Mouse (Mus musculus) heart, embryonic 11.5 days (tissue): ENCODE measurements around the gene Rimklb. TPM values are rescaled to one million over a fixed set of nuclear protein-coding genes. Genes with fewer than 3 reads are reported as not detected.
A peak's percentile ranks its signal among the peaks of the same experiment; 100 is the strongest.
"Not testable (repeated sequence)": the region's sequence is repeated elsewhere in the genome, so short reads cannot be mapped to it uniquely, and the experiment has no call there.

ENCODE experiments used
- ATAC-seq: fragments of 200-750 bp; cut with Nextera tagmentation; replicated peaks from 2 replicates; pipeline ENCODE4 v1.8.0; 2017; ENCODE audit warnings: moderate library complexity; ENCODE audit not compliant: insufficient number of reproducible peaks, low FRiP score, low TSS enrichment
- H3K27ac ChIP-seq: fragments of 300-500 bp; sonication (generic); 2 replicates; pipeline ENCODE4 v1.5.1; 2014; ENCODE audit warnings: mild to moderate bottlenecking, low read depth, low read length
- H3K27me3 ChIP-seq: fragments of 300-500 bp; sonication (generic); 2 replicates; pipeline ENCODE4 v1.6.1; 2014; ENCODE audit warnings: mild to moderate bottlenecking, low read length, mixed read lengths; ENCODE audit not compliant: control insufficient read depth, insufficient read depth
- H3K36me3 ChIP-seq: fragments of 300-500 bp; sonication (generic); 2 replicates; pipeline ENCODE4 v1.6.1; 2014; ENCODE audit warnings: mild to moderate bottlenecking, low read length, moderate library complexity, mixed read lengths; ENCODE audit not compliant: control insufficient read depth, insufficient read depth
- H3K4me1 ChIP-seq: fragments of 300-500 bp; sonication (generic); 2 replicates; pipeline ENCODE4 v1.6.1; 2014; ENCODE audit warnings: low read length; ENCODE audit not compliant: control insufficient read depth, insufficient read depth
- H3K4me2 ChIP-seq: fragments of 300-500 bp; sonication (generic); 2 replicates; pipeline ENCODE4 v1.6.1; 2014; ENCODE audit warnings: mild to moderate bottlenecking, moderate library complexity
- H3K4me3 ChIP-seq: fragments of 300-500 bp; sonication (generic); 2 replicates; pipeline ENCODE4 v1.5.1; 2014; ENCODE audit warnings: low read depth, low read length
- H3K9ac ChIP-seq: fragments of 300-500 bp; sonication (generic); 2 replicates; pipeline ENCODE4 v1.6.1; 2014; ENCODE audit warnings: mild to moderate bottlenecking, low read depth, low read length, moderate library complexity
- H3K9me3 ChIP-seq: fragments of 300-500 bp; sonication (generic); replicated peaks from 2 replicates; pipeline ENCODE4 v1.6.1; 2016; ENCODE audit warnings: low read length; ENCODE audit not compliant: control insufficient read depth
- WGBS: fragments of 180-500 bp; shearing (Covaris S2); extraction: QIAGEN DNeasy Blood & Tissue Kit; methylation state at CpG from one replicate; pipeline ENCODE4 v1.1.7; 2014; ENCODE audit not compliant: insufficient replicate concordance; 5-methylcytosine and 5-hydroxymethylcytosine counted together
- polyA plus RNA-seq: library from polyadenylated mRNA; unstranded; fragments of >200 nt; fragmentation: Nextera tagmentation; extraction: Ambion mirVana; gene quantifications from 2 replicates; pipeline ENCODE4 v1.2.1, GENCODE M21; 2014

Gene Rimklb
- polyA plus RNA-seq, 1 experiment from 2014 or later, result 8.7 TPM

- Histone ChIP-seq H3K4me2 (peak overlapping the region; percentile 83), H3K4me3 (peak overlapping the region; percentile 50), H3K36me3 (no peaks in the 10 kb centered on the region), H3K9ac (peak overlapping the region; percentile 69), H3K27ac (peak overlapping the region; percentile 77), H3K27me3 (peaks cover 12% of the 10 kb centered on the region; the same call in 1 of the 2 replicates), H3K9me3 (no peaks in the 10 kb centered on the region), H3K4me1 (peaks cover 19% of the 10 kb centered on the region)
- peak; percentile 80 for ATAC-seq
- under 1% methylated on average over 16 of the region's 16 CpGs for WGBS
Measured at GRCm38 (mm10) chr6:122491557-122491956, 7.0 kb downstream of the Rimklb start.

GRCm38 (mm10) chr6:122490929-122491512 lies 7.5 kb downstream of the Rimklb start:
- H3K27me3 ChIP-seq, result peaks cover 12% of the 10 kb centered on the region; the same call in 1 of the 2 replicates
- ATAC-seq, result no peak
- 16% methylated on average over 15 of the region's 15 CpGs for WGBS

GRCm38 (mm10) chr6:122486297-122487117 lies 12.1 kb downstream of the Rimklb start:
- Histone ChIP-seq H3K4me3 (peak overlapping the region; percentile 75), H3K9me3 (no peaks in the 10 kb centered on the region), H3K4me1 (no peaks in the 10 kb centered on the region; the same call in 1 of the 2 replicates), H3K4me2 (peak overlapping the region; percentile 78), H3K27ac (no peak overlapping the region), H3K36me3 (no peaks in the 10 kb centered on the region), H3K27me3 (peaks cover 12% of the 10 kb centered on the region; the same call in 1 of the 2 replicates), H3K9ac (peak overlapping the region; percentile 76)
- WGBS, result 1% methylated on average over 71 of the region's 111 CpGs
- ATAC-seq, result peak; percentile 60

More at GRCm38 (mm10) chr6:122490929-122491512, 7.5 kb downstream of the Rimklb start:
- Histone ChIP-seq H3K4me3 (peak overlapping the region; percentile 50), H3K36me3 (no peaks in the 10 kb centered on the region), H3K9me3 (no peaks in the 10 kb centered on the region), H3K4me1 (peaks cover 15% of the 10 kb centered on the region), H3K27ac (peak overlapping the region; percentile 77), H3K9ac (peak overlapping the region; percentile 69), H3K4me2 (peak overlapping the region; percentile 83)

- Histone ChIP-seq H3K9me3 (no peaks in the 10 kb centered on the region), H3K4me1 (no peaks in the 10 kb centered on the region; the same call in 1 of the 2 replicates), H3K36me3 (no peaks in the 10 kb centered on the region), H3K4me3 (peak overlapping the region; percentile 75), H3K4me2 (peak overlapping the region; percentile 78), H3K27ac (0 out of 2 replicates have a peak overlapping the region, but pooled peaks have one; percentile 35), H3K9ac (peak overlapping the region; percentile 76), H3K27me3 (peaks cover 12% of the 10 kb centered on the region; the same call in 1 of the 2 replicates)
- 2% methylated on average over 55 of the region's 91 CpGs for WGBS
- peak; percentile 65 for ATAC-seq
Measured at GRCm38 (mm10) chr6:122485401-122486296, 12.9 kb downstream of the Rimklb start.

- 60% methylated on average over 3 of the region's 3 CpGs for WGBS
- ATAC-seq, result no peak
Measured at GRCm38 (mm10) chr6:122478062-122478461, 20.5 kb downstream of the Rimklb start.

GRCm38 (mm10) chr6:122471461-122471860 lies 27.1 kb downstream of the Rimklb start:
- not testable (repeated sequence) for H3K4me1 ChIP-seq, H3K9ac ChIP-seq, ATAC-seq, H3K9me3 ChIP-seq, H3K4me3 ChIP-seq, H3K27me3 ChIP-seq, H3K27ac ChIP-seq, H3K4me2 ChIP-seq, H3K36me3 ChIP-seq
- WGBS, result 82% methylated on average over 3 of the region's 3 CpGs

More at GRCm38 (mm10) chr6:122478062-122478461, 20.5 kb downstream of the Rimklb start:
- no peaks in the 10 kb centered on the region for H3K36me3 ChIP-seq
- H3K4me1 ChIP-seq, result no peaks in the 10 kb centered on the region
- no peak overlapping the region for H3K4me2 ChIP-seq
- H3K4me3 ChIP-seq, result no peak overlapping the region
- no peak overlapping the region for H3K27ac ChIP-seq
- H3K9ac ChIP-seq, result no peak overlapping the region
- no peaks in the 10 kb centered on the region for H3K27me3 ChIP-seq
- H3K9me3 ChIP-seq, result no peaks in the 10 kb centered on the region

GRCm38 (mm10) chr6:122470240-122470639 lies 28.3 kb downstream of the Rimklb start:
- Histone ChIP-seq H3K4me3 (no peak overlapping the region), H3K9me3 (no peaks in the 10 kb centered on the region), H3K27me3 (no peaks in the 10 kb centered on the region), H3K27ac (no peak overlapping the region), H3K36me3 (peaks cover 7% of the 10 kb centered on the region; the same call in 1 of the 2 replicates), H3K4me2 (no peak overlapping the region), H3K4me1 (no peaks in the 10 kb centered on the region), H3K9ac (no peak overlapping the region)
- ATAC-seq, result no peak
- WGBS, result 47% methylated on average over 2 of the region's 2 CpGs
